Mouse (Mus musculus) heart, embryonic 10.5 days (tissue): ENCODE measurements at regions not wholly inside any gene's neighbourhood (a gene's known extent, or its start where the extent isn't known, plus 50 kb on each side); places are given as distances from the start of the nearest gene placed in this dataset.

Experiments used
- DNase-seq: peaks from one replicate; pipeline ENCODE4 v3.0.0-alpha.2; 2017; ENCODE audit warnings: low spot score
- H3K27ac ChIP-seq: fragments of 300-500 bp; sonication (generic); 2 replicates; pipeline ENCODE4 v1.5.1; 2016; ENCODE audit warnings: mild to moderate bottlenecking
- H3K27me3 ChIP-seq: fragments of 300-500 bp; sonication (generic); 2 replicates; pipeline ENCODE4 v1.6.1; 2016; ENCODE audit warnings: mild to moderate bottlenecking; ENCODE audit not compliant: poor library complexity, insufficient read depth, severe bottlenecking
- H3K36me3 ChIP-seq: fragments of 300-500 bp; sonication (generic); 2 replicates; pipeline ENCODE4 v1.6.1; 2016; ENCODE audit warnings: mild to moderate bottlenecking, moderate library complexity
- H3K4me1 ChIP-seq: fragments of 300-500 bp; sonication (generic); 2 replicates; pipeline ENCODE4 v1.6.1; 2016; ENCODE audit warnings: mild to moderate bottlenecking
- H3K4me3 ChIP-seq: fragments of 300-500 bp; sonication (generic); 2 replicates; pipeline ENCODE4 v1.5.1; 2016; ENCODE audit warnings: mild to moderate bottlenecking, moderate library complexity
- H3K9me3 ChIP-seq: fragments of 300-500 bp; sonication (generic); 2 replicates; pipeline ENCODE4 v1.6.1; 2016; ENCODE audit warnings: mild to moderate bottlenecking, moderate library complexity
- WGBS: fragments of 180-500 bp; shearing (Covaris S2); methylation state at CpG from one replicate; pipeline ENCODE4 v1.1.7; 2016; 5-methylcytosine and 5-hydroxymethylcytosine counted together

GRCm38 (mm10) chr6:51286836-51287235, 145.6 kb upstream of the Nfe2l3 start:
- no peak overlapping the region for H3K27ac ChIP-seq
- no peaks in the 10 kb centered on the region for H3K27me3 ChIP-seq
- peaks cover 22% of the 10 kb centered on the region for H3K4me1 ChIP-seq
- DNase-seq: no peak
- no peaks in the 10 kb centered on the region for H3K36me3 ChIP-seq
- 77% methylated on average over 2 of the region's 2 CpGs for whole genome bisulfite sequencing
- H3K4me3 ChIP-seq: no peak overlapping the region
- H3K9me3 ChIP-seq: no peaks in the 10 kb centered on the region

GRCm38 (mm10) chr6:51287383-51287782, 145.1 kb upstream of the Nfe2l3 start:
- Histone ChIP-seq H3K27me3 (no peaks in the 10 kb centered on the region), H3K4me3 (no peak overlapping the region), H3K9me3 (no peaks in the 10 kb centered on the region), H3K36me3 (no peaks in the 10 kb centered on the region), H3K4me1 (peaks cover 22% of the 10 kb centered on the region), H3K27ac (no peak overlapping the region)
- DNase-seq: no peak
- WGBS: 72% methylated on average over 2 of the region's 2 CpGs

GRCm38 (mm10) chr6:51287807-51288206, 144.7 kb upstream of the Nfe2l3 start:
- Histone ChIP-seq H3K36me3 (no peaks in the 10 kb centered on the region), H3K27me3 (no peaks in the 10 kb centered on the region), H3K27ac (no peak overlapping the region), H3K9me3 (no peaks in the 10 kb centered on the region), H3K4me1 (peaks cover 22% of the 10 kb centered on the region), H3K4me3 (no peak overlapping the region)
- no peak for DNase-seq
- 64% methylated on average over 6 of the region's 6 CpGs for WGBS

- Histone ChIP-seq H3K9me3 (no peaks in the 10 kb centered on the region), H3K27me3 (no peaks in the 10 kb centered on the region), H3K4me3 (no peak overlapping the region), H3K27ac (no peak overlapping the region), H3K4me1 (peaks cover 22% of the 10 kb centered on the region), H3K36me3 (no peaks in the 10 kb centered on the region)
- 74% methylated on average over 7 of the region's 7 CpGs for WGBS
- no peak for DNase-seq
These were observed 144.0 kb upstream of the Nfe2l3 start for GRCm38 (mm10) chr6:51288306-51289066.

DNA sequence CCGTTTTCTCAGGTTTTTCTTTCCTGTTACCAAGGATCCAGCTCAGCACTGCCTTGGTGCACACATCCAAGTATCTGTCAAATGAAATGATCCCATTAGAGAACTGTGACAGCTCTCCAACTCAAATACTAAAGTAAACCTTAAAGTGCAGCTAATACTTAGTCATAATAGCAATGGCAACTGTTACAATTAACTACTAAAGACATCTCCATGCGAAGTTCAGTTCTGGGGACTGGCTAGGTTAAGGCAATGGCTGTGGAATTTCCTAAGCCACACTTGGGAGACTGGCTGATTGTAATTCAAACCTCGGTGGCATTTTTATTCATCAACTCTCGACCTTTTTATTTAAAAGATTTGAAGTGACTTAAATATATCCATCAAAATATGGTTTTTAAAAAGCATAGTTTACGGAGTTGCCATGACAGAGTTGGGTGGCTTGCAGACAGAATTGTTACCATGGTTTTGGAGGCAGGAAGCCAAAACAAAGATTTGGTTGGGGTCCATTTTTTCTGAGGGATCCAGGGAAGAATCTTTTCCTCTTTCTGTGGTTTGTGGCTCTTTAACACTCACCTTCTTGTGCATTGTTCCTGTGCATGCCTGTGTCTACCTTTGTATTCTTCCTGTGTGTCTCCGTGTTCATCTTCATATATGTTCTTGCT, 143.3 kb upstream of the Nfe2l3 start:
- no peak for DNase-seq
- peaks cover 18% of the 10 kb centered on the region for H3K4me1 ChIP-seq
- H3K9me3 ChIP-seq: no peaks in the 10 kb centered on the region
- WGBS: 70% methylated on average over 6 of the region's 6 CpGs
- H3K27me3 ChIP-seq: no peaks in the 10 kb centered on the region
- H3K27ac ChIP-seq: no peak overlapping the region
- H3K4me3 ChIP-seq: no peak overlapping the region
- H3K36me3 ChIP-seq: no peaks in the 10 kb centered on the region

- no peak overlapping the region for H3K27ac ChIP-seq
- DNase-seq: no peak
- H3K4me1 ChIP-seq: peaks cover 10% of the 10 kb centered on the region; the same call in 1 of the 2 replicates
- H3K27me3 ChIP-seq: 0 out of 2 replicates have a peak, but pooled peaks cover 4% of the 10 kb centered on the region
- H3K9me3 ChIP-seq: no peaks in the 10 kb centered on the region
- no peaks in the 10 kb centered on the region for H3K36me3 ChIP-seq
- H3K4me3 ChIP-seq: no peak overlapping the region
- 53% methylated on average over 11 of the region's 11 CpGs for WGBS
These were observed 131.6 kb upstream of the Nfe2l3 start for GRCm38 (mm10) chr6:51300694-51301417.

DNA sequence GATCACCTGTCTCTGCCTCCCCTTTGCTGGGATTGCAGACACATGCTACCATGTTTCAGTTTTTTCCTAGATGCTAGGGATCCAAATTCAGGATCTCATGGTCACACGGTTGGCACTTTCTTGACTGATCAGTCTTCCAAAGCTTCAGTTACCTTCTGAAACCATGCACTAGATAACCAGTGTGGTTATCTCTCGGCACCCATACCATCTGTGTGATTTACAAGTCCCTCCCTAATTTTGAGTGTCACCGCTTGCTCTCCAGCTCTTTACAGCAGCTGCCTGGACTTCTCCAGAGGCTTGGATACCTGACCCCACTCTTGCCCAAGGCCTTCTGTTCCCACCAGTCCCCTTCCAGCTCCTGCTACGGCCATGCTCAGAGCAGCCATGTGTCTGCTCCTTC, 130.6 kb upstream of the Nfe2l3 start:
- 87% methylated on average over 4 of the region's 4 CpGs for WGBS
- Histone ChIP-seq H3K27ac (no peak overlapping the region), H3K27me3 (0 out of 2 replicates have a peak, but pooled peaks cover 2% of the 10 kb centered on the region), H3K9me3 (no peaks in the 10 kb centered on the region), H3K4me3 (no peak overlapping the region), H3K36me3 (no peaks in the 10 kb centered on the region), H3K4me1 (peaks cover 10% of the 10 kb centered on the region; the same call in 1 of the 2 replicates)
- DNase-seq: no peak

GRCm38 (mm10) chr6:51302240-51302639, 130.2 kb upstream of the Nfe2l3 start:
- DNase-seq: no peak
- 93% methylated on average over 7 of the region's 7 CpGs for WGBS
- Histone ChIP-seq H3K4me3 (no peak overlapping the region), H3K4me1 (peaks cover 10% of the 10 kb centered on the region; the same call in 1 of the 2 replicates), H3K27me3 (no peaks in the 10 kb centered on the region), H3K36me3 (no peaks in the 10 kb centered on the region), H3K9me3 (no peaks in the 10 kb centered on the region), H3K27ac (no peak overlapping the region)

- Histone ChIP-seq H3K4me3 (no peak overlapping the region), H3K9me3 (no peaks in the 10 kb centered on the region), H3K4me1 (peaks cover 28% of the 10 kb centered on the region), H3K27ac (0 out of 2 replicates have a peak overlapping the region, but pooled peaks have one; percentile 30), H3K36me3 (no peaks in the 10 kb centered on the region), H3K27me3 (no peaks in the 10 kb centered on the region)
- no peak for DNase-seq
- 43% methylated on average over 2 of the region's 2 CpGs for WGBS
These were observed 114.1 kb upstream of the Nfe2l3 start for GRCm38 (mm10) chr6:51318341-51318740.

GRCm38 (mm10) chr6:51320019-51320418, 112.5 kb upstream of the Nfe2l3 start:
- Histone ChIP-seq H3K4me1 (peaks cover 41% of the 10 kb centered on the region), H3K27ac (peak overlapping the region; percentile 9; the same call in 1 of the 2 replicates)
- WGBS: 58% methylated on average over 1 of the region's 1 CpGs

GRCm38 (mm10) chr6:51320676-51321419, 111.6 kb upstream of the Nfe2l3 start:
- DNase-seq: no peak
- 34% methylated on average over 8 of the region's 8 CpGs for WGBS

More at GRCm38 (mm10) chr6:51320019-51320418, 112.5 kb upstream of the Nfe2l3 start:
- no peaks in the 10 kb centered on the region for H3K27me3 ChIP-seq
- H3K4me3 ChIP-seq: no peak overlapping the region
- no peak for DNase-seq
- no peaks in the 10 kb centered on the region for H3K9me3 ChIP-seq
- no peaks in the 10 kb centered on the region for H3K36me3 ChIP-seq

GRCm38 (mm10) chr6:51326103-51326829, 106.2 kb upstream of the Nfe2l3 start:
- no peak overlapping the region for H3K4me3 ChIP-seq
- H3K27ac ChIP-seq: peak overlapping the region; percentile 70; the same call in 1 of the 2 replicates
- WGBS: 64% methylated on average over 2 of the region's 2 CpGs
- no peaks in the 10 kb centered on the region for H3K27me3 ChIP-seq
- H3K4me1 ChIP-seq: peaks cover 38% of the 10 kb centered on the region
- no peaks in the 10 kb centered on the region for H3K36me3 ChIP-seq
- no peaks in the 10 kb centered on the region for H3K9me3 ChIP-seq
- DNase-seq: no peak

More at GRCm38 (mm10) chr6:51320676-51321419, 111.6 kb upstream of the Nfe2l3 start:
- Histone ChIP-seq H3K27me3 (no peaks in the 10 kb centered on the region), H3K36me3 (no peaks in the 10 kb centered on the region), H3K4me3 (0 out of 2 replicates have a peak overlapping the region, but pooled peaks have one; percentile 9), H3K4me1 (peaks cover 49% of the 10 kb centered on the region), H3K27ac (peak overlapping the region; percentile 65), H3K9me3 (no peaks in the 10 kb centered on the region)
